Mouse (Mus musculus) gastrocnemius, adult 2 months (tissue): ENCODE results near the gene Pwwp2a. TPM values are rescaled to one million over a fixed set of nuclear protein-coding genes. Genes with fewer than 3 reads are reported as not detected.

ENCODE experiments used
- DNase-seq: peaks from one replicate; pipeline ENCODE4 v3.0.0; 2022
- H3K27ac ChIP-seq: fragments of 200-600 bp; 2 replicates; pipeline ENCODE4 v1.8.1; 2022; ENCODE audit warnings: mild to moderate bottlenecking
- H3K4me3 ChIP-seq: fragments of 200-600 bp; 2 replicates; pipeline ENCODE4 v1.8.1; 2022; ENCODE audit warnings: mild to moderate bottlenecking, moderate library complexity
- CTCF ChIP-seq: fragments of 200-600 bp; IDR thresholded peaks from 2 replicates; pipeline ENCODE4 v1.8.1; 2022; ENCODE audit warnings: antibody characterized with exemption, mild to moderate bottlenecking, moderate library complexity
- intact Hi-C: fragments of 180-260 bp; cut with DNase I; formaldehyde crosslinking; loops from one replicate; pipeline ENCODE4 v1.15.1; 2025
- long read RNA-seq, 2 experiments: library from polyadenylated mRNA; stranded (forward); transcript quantifications; one replicate each; pipeline ENCODE4 v2.0.0; 2021
- total RNA-seq, 2 experiments: library from RNA; stranded (reverse); gene quantifications; 2 replicates each; pipeline ENCODE4 v1.2.3; 2021

The Pwwp2a gene
- 10 to 100 TPM; 16.0 to 17.9 TPM for total RNA-seq
- long read RNA-seq, experiment 1, partial matches to known transcripts: 0 of 6 reads
- long read RNA-seq, experiment 1, other reads (novel, unspliced or antisense): 5 of 6 reads
- long read RNA-seq, experiment 2, partial matches to known transcripts: 0 of 8 reads
- long read RNA-seq, experiment 2, other reads (novel, unspliced or antisense): 7 of 8 reads

DNA sequence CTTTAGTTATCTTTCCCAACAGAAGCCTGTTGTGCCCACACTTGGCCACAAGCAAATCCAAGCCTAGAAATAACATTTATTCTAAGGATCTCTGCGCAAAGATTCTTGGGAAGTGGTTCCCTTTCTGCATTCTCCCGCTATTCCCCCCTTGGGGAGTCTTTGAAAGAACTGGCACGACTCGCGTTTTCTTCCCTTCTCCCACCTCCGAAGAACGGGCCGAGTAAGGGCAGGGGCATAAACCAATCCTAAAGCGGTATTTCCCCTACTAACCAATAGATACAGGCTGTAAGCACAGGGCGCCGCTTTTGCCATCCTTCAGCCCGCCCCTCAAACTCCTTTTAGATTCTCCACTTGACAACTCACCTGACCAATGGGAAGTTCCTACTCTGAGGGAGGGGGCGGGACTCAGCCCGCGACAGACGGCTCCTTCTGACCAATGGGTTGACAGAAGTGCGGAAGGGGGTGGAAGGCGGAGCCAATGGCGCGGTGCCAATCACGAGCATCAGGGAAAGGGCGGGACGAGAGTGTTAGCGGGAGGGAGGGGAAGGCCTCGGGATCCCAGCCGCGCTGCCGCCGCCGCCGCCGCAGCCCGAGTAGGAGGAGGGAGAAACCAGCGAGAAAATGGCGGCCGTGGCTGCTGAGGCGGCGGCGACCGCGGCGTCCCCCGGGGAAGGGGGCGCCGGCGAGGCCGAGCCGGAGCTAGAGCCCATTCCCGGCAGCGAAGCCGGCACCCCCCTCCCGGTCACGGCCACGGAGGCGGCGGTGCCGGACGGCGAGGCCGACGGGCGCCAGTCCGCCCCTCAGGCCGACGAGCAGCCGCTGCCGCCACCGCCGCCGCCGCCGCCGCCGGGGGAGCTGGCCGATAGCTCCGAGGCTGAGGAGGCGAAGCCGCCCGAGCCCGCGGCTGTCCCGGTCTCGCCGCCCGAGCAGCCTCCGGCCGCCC, at the start of gene Pwwp2a:
Gene Pwwp2a (plus strand): TSS at position 527 of the 943 bp plus-strand sequence.
- peak within 1 kb of the TSS; percentile 95 for H3K27ac ChIP-seq
- peak within 1 kb of the TSS; percentile 95 for H3K4me3 ChIP-seq
- TF ChIP-seq CTCF: peak; percentile 27
- DNase-seq: peak; percentile 100
- intact Hi-C loops: loop anchor here (5.0 kb wide), 1 partner anchor 66 kb away; the partner anchor contains the start of gene Ttc1

DNA sequence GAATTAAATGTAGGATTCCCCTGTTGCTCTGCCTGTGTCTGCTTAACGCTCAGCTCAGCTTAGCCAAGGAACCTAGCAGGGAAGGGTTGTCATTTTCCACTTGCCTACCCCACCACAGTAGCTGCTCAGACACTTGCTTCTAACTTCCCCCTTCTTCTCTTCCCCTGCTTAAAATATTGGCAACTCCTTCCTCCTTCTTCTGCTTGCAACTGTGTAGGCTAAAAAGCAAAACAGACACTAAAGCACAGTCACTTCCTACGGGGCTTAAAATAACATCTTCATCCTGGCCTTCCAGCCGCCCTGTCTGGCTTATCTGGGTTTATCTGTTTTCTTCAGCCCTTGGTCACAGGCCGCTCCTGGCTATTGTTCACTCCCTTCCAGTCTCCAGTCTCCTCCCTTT, 49.2 kb upstream of the Pwwp2a start:
- TF ChIP-seq CTCF: no peak
- no peak overlapping the region for H3K4me3 ChIP-seq
- no peak for DNase-seq
- no peak overlapping the region for H3K27ac ChIP-seq
- intact Hi-C loops: no loop called here

DNA sequence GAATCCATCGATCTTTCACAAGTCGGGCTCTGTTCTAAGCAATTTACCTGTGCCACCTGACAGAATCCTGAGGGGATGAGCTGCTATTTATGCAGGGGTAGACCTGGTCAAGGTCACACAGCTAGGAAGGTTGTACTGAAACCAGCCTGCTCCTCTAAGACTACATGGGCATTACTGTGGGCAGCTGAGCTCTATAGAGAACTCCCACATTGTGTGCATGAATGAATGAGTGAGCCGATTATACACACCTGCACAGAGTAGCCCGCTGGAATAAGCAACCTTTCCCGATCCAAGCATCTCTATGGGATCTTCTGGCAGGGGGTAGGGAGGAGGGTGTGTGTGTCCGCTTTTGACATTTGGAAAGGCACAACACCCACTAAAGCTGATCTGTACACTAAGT, 48.6 kb upstream of the Pwwp2a start:
- H3K27ac ChIP-seq: no peak overlapping the region
- no peak overlapping the region for H3K4me3 ChIP-seq
- DNase-seq: no peak
- TF ChIP-seq CTCF: no peak
- intact Hi-C loops: no loop called here

DNA sequence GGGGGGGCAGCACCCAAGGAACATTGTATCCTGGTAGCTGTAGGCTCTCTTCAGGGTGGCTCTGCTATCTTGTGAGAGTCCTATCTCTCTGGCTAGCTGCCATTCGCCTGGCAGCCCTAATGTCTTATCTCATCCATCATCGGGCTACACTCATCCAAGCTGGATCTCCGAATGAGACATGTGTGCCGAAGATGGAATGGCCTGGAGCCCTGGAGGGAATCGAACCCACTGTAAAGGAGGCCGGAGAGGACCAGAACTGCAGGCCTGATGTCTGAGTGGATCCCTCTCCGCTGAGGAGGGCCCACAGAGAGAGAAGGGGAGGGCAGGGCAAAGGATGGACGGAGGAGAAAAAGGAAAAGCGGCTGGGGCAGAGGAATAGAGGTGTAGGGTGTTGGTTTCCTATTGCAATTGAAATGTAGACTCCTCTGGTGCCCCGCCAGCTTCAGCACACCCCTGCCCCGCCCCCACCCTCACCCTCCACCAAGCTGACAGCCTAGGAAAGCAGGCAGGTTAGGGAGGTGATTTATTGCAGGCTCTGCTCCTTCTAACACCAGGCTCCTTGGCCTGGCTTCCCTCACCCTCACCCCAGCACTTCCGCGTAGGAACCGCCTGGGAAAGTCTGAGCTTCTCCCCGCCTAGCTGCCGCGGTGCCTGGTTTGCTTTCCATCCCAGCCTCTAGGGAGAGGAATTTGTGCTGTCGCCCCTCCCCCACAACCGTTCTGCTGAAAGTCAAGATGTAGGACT, 48.0 kb upstream of the Pwwp2a start:
- peak overlapping the region; percentile 31 for H3K27ac ChIP-seq
- intact Hi-C loops: no loop called here
- H3K4me3 ChIP-seq: peak overlapping the region; percentile 3; the same call in 1 of the 2 replicates
- no peak for TF ChIP-seq CTCF
- peak; percentile 58 for DNase-seq

DNA sequence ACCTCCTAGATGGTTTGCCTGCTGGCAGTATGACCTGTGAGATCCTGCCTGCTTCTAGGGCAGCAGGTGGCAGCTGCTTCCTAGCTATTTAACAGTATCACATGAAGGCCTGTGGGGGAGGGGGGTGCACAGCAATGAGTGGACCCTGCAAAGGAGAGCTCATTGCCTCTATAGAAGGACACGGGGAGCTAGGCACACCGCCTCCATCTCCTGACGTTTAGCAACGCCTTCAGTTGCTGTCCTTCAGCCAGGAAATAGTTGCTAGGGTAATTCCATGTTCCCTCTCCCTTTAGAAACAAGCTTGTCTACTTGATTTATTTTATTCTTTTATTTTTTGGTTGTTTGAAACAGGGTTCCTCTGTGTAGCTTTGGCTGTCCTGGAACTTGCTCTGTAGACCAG, 45.0 kb upstream of the Pwwp2a start:
- no peak for TF ChIP-seq CTCF
- Histone ChIP-seq H3K4me3 (no peak overlapping the region), H3K27ac (no peak overlapping the region)
- intact Hi-C loops: no loop called here
- DNase-seq: no peak

- no peak for TF ChIP-seq CTCF
- Histone ChIP-seq H3K4me3 (no peak overlapping the region), H3K27ac (no peak overlapping the region)
- DNase-seq: no peak
- intact Hi-C loops: no loop called here
Measured at GRCm38 (mm10) chr11:43638486-43638885, 43.3 kb upstream of the Pwwp2a start.

DNA sequence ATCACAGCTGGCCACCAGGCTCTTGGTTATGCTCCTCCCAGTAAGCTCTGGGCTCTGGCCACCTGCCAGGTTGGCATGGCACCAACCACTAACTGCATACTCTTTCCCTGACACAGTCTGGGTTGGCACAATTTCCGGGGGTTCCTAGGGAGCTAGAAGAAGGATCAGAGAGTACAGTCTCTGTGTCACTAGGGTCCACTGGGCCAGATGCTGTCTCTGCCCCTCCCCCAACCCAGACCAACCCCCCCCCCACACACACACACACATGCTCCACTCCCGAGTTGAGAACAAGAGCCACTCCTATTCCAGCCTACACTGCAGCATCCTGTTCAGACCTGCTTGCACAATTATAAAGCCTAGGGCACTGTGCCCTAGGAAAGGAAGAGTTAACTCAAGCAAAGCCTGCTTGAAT, 38.6 kb upstream of the Pwwp2a start:
- intact Hi-C loops: no loop called here
- Histone ChIP-seq H3K27ac (no peak overlapping the region), H3K4me3 (no peak overlapping the region)
- peak; percentile 56 for DNase-seq
- TF ChIP-seq CTCF: no peak

DNA sequence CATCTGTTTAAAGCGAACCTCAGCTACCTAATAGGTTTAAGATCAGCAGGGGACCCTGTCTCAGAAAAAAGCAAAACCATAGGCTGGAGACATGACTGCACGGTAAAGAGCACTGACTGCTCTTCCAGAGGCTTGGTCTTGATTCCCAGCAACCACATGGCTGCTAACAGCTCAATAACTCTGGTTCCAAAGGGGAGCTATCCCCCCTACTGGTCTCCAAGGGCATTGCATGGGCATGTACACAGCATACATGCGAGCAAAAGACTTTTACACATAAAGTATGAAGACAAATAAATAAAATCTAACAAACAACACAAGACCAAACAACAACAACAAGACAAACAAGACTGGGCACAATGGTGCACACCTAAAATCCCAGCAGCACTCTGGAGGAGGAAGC, 36.5 kb upstream of the Pwwp2a start:
- no peak overlapping the region for H3K4me3 ChIP-seq
- H3K27ac ChIP-seq: no peak overlapping the region
- DNase-seq: no peak
- intact Hi-C loops: no loop called here
- peak; percentile 37 for TF ChIP-seq CTCF

DNA sequence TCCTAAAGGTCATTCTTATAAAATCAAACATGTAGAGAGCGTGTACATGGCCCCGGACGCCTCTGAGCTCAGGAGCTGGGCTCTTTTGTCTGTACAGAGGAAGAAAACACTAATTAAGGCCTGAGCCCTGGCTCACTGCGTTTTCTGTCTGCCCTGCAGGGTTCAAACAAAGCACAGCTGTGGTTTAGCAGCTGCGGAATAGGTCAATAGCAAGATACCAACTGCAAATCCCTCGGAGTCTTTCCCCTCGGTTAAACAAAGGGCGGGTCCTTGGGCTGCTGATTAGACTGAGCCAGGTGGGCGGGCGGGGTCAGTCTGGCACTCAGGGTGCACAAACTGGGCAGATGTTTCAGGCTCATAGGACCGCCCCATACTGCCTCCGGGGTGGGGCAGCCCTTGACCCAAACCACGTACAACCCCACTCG, 28.7 kb upstream of the Pwwp2a start:
- intact Hi-C loops: no loop called here
- H3K4me3 ChIP-seq: no peak overlapping the region

DNA sequence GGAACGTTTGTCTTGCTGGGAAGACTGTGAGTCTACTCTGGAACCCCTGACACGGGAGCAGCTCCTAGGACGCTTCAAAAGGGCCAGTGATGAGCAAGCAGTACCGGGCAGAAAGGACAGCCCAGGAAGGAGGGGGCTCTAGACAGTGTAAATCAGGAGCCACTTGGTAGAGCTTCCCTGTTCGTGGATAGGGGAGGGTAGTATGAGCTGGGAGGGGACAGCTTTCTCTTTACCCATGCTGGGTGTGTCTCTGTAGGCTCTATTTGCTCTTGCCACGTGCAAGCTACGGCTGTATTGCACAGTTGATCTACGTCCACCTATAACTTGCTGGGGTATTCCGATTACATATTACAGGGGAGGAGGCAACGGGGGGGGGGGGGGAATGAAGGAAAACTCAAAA, 25.3 kb upstream of the Pwwp2a start:
- TF ChIP-seq CTCF: no peak
- Histone ChIP-seq H3K4me3 (no peak overlapping the region), H3K27ac (no peak overlapping the region)
- DNase-seq: no peak
- intact Hi-C loops: no loop called here

More for the DNA sequence above, 28.7 kb upstream of the Pwwp2a start:
- TF ChIP-seq CTCF: no peak
- DNase-seq: no peak
- no peak overlapping the region for H3K27ac ChIP-seq

GRCm38 (mm10) chr11:43658010-43658409, 23.8 kb upstream of the Pwwp2a start:
- no peak for TF ChIP-seq CTCF
- intact Hi-C loops: no loop called here
- Histone ChIP-seq H3K4me3 (no peak overlapping the region), H3K27ac (no peak overlapping the region)
- no peak for DNase-seq

GRCm38 (mm10) chr11:43667038-43667745, 14.6 kb upstream of the Pwwp2a start:
- peak overlapping the region; percentile 24; the same call in 1 of the 2 replicates for H3K27ac ChIP-seq
- no peak for TF ChIP-seq CTCF
- DNase-seq: no peak
- intact Hi-C loops: no loop called here
- H3K4me3 ChIP-seq: no peak overlapping the region
